Mouse (Mus musculus) lung, embryonic 15.5 days (tissue): ENCODE measurements at regions not wholly inside any gene's neighbourhood (a gene's known extent, or its start where the extent isn't known, plus 50 kb on each side); places are given as distances from the start of the nearest gene placed in this dataset.
A peak's percentile ranks its signal among the peaks of the same experiment; 100 is the strongest.

Source experiments
- ATAC-seq: fragments of 200-750 bp; cut with Nextera tagmentation; 2 replicates; pipeline ENCODE4 v1.8.0; 2017; ENCODE audit warnings: moderate number of reproducible peaks, borderline replicate concordance; ENCODE audit not compliant: low FRiP score, low TSS enrichment; ENCODE audit errors: extremely low read depth
- H3K27ac ChIP-seq: fragments of 300-500 bp; sonication (generic); 2 replicates; pipeline ENCODE4 v1.5.1; 2015; ENCODE audit warnings: moderate library complexity, mild to moderate bottlenecking, inconsistent platforms
- H3K27me3 ChIP-seq: fragments of 300-500 bp; sonication (generic); 2 replicates; pipeline ENCODE4 v1.6.1; 2015; ENCODE audit warnings: inconsistent platforms
- H3K36me3 ChIP-seq: fragments of 300-500 bp; sonication (generic); 2 replicates; pipeline ENCODE4 v1.6.1; 2015; ENCODE audit warnings: inconsistent platforms
- H3K4me1 ChIP-seq: fragments of 300-500 bp; sonication (generic); 2 replicates; pipeline ENCODE4 v1.6.1; 2015; ENCODE audit warnings: inconsistent platforms
- H3K4me2 ChIP-seq: fragments of 300-500 bp; sonication (generic); 2 replicates; pipeline ENCODE4 v1.6.1; 2015; ENCODE audit warnings: inconsistent platforms, mild to moderate bottlenecking, moderate library complexity
- H3K4me3 ChIP-seq: fragments of 300-500 bp; sonication (generic); 2 replicates; pipeline ENCODE4 v1.5.1; 2015; ENCODE audit warnings: mild to moderate bottlenecking, inconsistent platforms
- H3K9ac ChIP-seq: fragments of 300-500 bp; sonication (generic); 2 replicates; pipeline ENCODE4 v1.6.1; 2015; ENCODE audit warnings: inconsistent platforms
- H3K9me3 ChIP-seq: fragments of 300-500 bp; sonication (generic); 2 replicates; pipeline ENCODE4 v1.6.1; 2016; ENCODE audit warnings: inconsistent platforms
- WGBS: fragments of 180-500 bp; shearing (Covaris S2); methylation state at CpG from one replicate; pipeline ENCODE4 v1.1.7; 2015; 5-methylcytosine and 5-hydroxymethylcytosine counted together

DNA sequence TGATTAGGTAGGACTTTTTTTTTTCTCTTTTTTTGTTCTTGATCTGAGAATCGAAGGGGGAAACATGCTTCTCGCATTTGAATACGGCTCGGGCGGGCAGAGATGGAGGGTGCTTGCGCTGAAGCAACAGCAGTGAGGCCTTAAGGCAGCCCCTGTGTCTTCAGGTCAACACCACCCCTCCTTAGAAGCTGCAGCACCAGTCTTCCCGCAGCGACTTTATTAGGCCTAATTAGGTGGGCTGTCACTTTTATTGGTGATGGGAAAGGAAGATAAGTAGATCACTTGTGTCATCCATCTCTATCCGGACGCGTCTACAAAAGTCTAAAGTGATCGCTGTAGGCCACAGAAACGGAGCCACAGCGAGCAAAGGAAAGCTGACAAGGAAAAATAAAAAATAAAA, 122.0 kb downstream of the Anxa2 start:
- no peaks in the 10 kb centered on the region for H3K9me3 ChIP-seq
- H3K9ac ChIP-seq = no peak overlapping the region
- H3K36me3 ChIP-seq = no peaks in the 10 kb centered on the region
- H3K4me1 ChIP-seq = no peaks in the 10 kb centered on the region
- H3K27ac ChIP-seq = no peak overlapping the region
- no peak for ATAC-seq
- 52% methylated on average over 14 of the region's 14 CpGs for WGBS
- peaks cover 33% of the 10 kb centered on the region for H3K27me3 ChIP-seq
- no peak overlapping the region for H3K4me2 ChIP-seq
- no peak overlapping the region for H3K4me3 ChIP-seq

DNA sequence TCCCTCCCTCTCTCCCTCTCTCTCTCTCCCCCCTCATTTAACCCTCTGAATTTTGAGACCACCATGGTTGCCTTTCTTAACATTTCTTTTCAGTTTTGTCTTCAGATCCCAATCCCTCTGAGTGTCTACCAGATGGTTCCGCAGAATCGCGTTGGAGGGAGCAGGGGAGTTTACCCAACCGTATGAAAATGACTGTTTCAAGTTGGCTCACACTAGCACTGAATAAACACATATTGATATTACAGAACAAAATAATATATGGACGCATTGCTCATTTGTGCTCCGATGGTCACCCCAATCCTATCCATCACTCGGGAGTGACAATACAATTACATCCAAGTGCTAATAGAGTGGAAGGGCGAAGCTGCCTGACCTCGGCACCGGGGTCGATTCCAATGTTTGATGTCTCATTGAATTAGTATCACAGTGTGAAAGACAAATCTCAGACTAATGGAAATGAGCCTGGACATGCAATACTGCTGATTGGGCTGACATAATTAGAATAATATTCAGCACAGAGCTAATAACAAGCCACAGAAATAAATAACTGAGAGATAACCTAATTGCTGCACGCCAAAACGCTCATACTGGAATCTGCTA, 115.3 kb downstream of the Anxa2 start:
- Histone ChIP-seq H3K36me3 (no peaks in the 10 kb centered on the region), H3K4me2 (0 out of 2 replicates have a peak overlapping the region, but pooled peaks have one; percentile 1), H3K9me3 (no peaks in the 10 kb centered on the region), H3K27me3 (peaks cover 56% of the 10 kb centered on the region), H3K9ac (no peak overlapping the region), H3K27ac (no peak overlapping the region), H3K4me1 (0 out of 2 replicates have a peak, but pooled peaks cover 8% of the 10 kb centered on the region), H3K4me3 (no peak overlapping the region)
- 31% methylated on average over 13 of the region's 13 CpGs for WGBS
- peak; percentile 73; the same call in 1 of the 2 replicates for ATAC-seq

DNA sequence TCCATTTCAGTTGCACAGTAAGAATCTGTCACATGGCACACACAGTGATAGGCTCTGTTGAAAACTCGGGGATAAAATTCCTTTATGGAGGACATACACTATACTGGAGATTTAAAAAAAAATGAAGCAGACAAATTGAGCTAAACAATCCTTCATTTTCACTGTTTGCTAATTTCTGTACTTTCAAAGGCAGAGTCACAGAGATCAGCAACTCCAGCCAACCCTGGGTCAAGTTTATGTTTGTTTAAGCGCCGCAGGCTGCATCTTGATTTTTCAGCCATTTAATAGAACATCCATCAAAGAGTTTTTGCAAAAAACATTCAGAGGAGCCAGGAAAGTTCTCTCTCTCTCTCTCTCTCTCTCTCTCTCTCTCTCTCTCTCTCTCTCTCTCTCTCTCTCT, 114.8 kb downstream of the Anxa2 start:
- ATAC-seq = peak; percentile 67; the same call in 1 of the 2 replicates

DNA sequence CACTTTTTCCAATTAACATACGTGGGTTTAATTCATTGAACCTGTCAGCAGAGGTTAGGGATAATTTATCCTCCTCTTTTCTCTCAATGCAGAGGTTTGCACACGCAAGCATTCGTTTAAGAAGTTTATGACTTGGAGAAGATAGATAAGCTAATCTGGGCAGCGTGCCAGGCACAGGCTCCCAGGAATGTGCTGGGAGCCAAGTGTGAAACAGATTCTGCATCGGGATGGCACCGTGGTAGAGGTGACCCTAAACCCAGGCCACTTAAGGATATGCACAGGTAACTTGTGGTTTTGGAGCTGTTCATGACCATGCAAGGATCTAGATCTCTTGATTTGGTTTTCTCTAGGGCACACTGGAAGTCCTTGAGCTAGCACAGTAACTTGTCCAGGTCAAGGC, 113.6 kb downstream of the Anxa2 start:
- Histone ChIP-seq H3K9ac (no peak overlapping the region), H3K27me3 (peaks cover 59% of the 10 kb centered on the region), H3K36me3 (no peaks in the 10 kb centered on the region), H3K4me2 (no peak overlapping the region), H3K4me3 (no peak overlapping the region), H3K4me1 (0 out of 2 replicates have a peak, but pooled peaks cover 8% of the 10 kb centered on the region), H3K9me3 (no peaks in the 10 kb centered on the region), H3K27ac (no peak overlapping the region)
- WGBS = 19% methylated on average over 6 of the region's 6 CpGs
- no peak for ATAC-seq

More for the DNA sequence above, 114.8 kb downstream of the Anxa2 start:
- Histone ChIP-seq H3K4me1 (0 out of 2 replicates have a peak, but pooled peaks cover 8% of the 10 kb centered on the region), H3K4me2 (no peak overlapping the region), H3K27ac (no peak overlapping the region), H3K9ac (no peak overlapping the region), H3K4me3 (no peak overlapping the region), H3K36me3 (no peaks in the 10 kb centered on the region), H3K27me3 (peaks cover 58% of the 10 kb centered on the region), H3K9me3 (no peaks in the 10 kb centered on the region)
- WGBS = 28% methylated on average over 3 of the region's 3 CpGs

DNA sequence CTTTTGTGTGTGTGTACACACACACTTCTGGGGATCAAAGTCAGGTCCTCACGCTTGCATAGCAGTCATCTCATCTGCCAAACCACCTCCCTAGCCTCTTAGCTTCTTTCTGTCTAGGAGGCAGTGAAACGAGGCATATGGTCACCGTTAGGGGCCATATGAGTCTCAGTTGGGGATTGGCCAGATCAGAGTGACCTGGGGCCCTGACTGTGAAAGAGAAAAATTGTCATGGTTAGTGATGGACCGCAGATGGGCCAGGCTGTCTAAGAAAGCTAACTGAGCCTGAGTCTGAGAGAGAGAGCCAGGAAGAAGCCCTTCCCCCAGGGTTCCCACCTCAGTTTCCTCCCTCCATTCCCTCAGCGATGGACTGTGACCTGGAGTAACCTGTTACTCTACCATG, 89.8 kb downstream of the Anxa2 start:
- H3K27me3 ChIP-seq = peaks cover 7% of the 10 kb centered on the region; the same call in 1 of the 2 replicates
- H3K36me3 ChIP-seq = no peaks in the 10 kb centered on the region
- H3K4me3 ChIP-seq = no peak overlapping the region
- 42% methylated on average over 5 of the region's 5 CpGs for WGBS
- H3K4me2 ChIP-seq = no peak overlapping the region
- H3K9me3 ChIP-seq = no peaks in the 10 kb centered on the region
- no peak overlapping the region for H3K9ac ChIP-seq
- no peaks in the 10 kb centered on the region for H3K4me1 ChIP-seq
- no peak overlapping the region for H3K27ac ChIP-seq
- ATAC-seq = no peak
